Mouse (Mus musculus) forebrain, postnatal 0 days (tissue): Measurements from ENCODE around the gene Mrps11. TPM values are rescaled to one million over a fixed set of nuclear protein-coding genes. Genes with fewer than 3 reads are reported as not detected.

Source experiments
- ATAC-seq: fragments of 200-750 bp; cut with Nextera tagmentation; 2 replicates; pipeline ENCODE4 v1.8.0; 2017; ENCODE audit warnings: mild to moderate bottlenecking, moderate library complexity
- DNase-seq: peaks from one replicate; pipeline ENCODE4 v3.0.0-alpha.2; 2015
- H3K27ac ChIP-seq: fragments of 300-500 bp; sonication (generic); 2 replicates; pipeline ENCODE4 v1.5.1; 2014; ENCODE audit warnings: low read depth, mild to moderate bottlenecking, antibody characterized with exemption, low read length, moderate library complexity, mixed read lengths
- H3K27me3 ChIP-seq: fragments of 300-500 bp; sonication (generic); 2 replicates; pipeline ENCODE4 v1.6.1; 2014; ENCODE audit warnings: mild to moderate bottlenecking, low read length, mixed read lengths; ENCODE audit not compliant: insufficient read depth
- H3K36me3 ChIP-seq: fragments of 300-500 bp; sonication (generic); 2 replicates; pipeline ENCODE4 v1.6.1; 2014; ENCODE audit warnings: mild to moderate bottlenecking, moderate library complexity; ENCODE audit not compliant: insufficient read depth
- H3K4me1 ChIP-seq: fragments of 300-500 bp; sonication (generic); 2 replicates; pipeline ENCODE4 v1.6.1; 2014; ENCODE audit warnings: antibody characterized with exemption; ENCODE audit not compliant: insufficient read depth
- H3K4me2 ChIP-seq: fragments of 300-500 bp; sonication (generic); 2 replicates; pipeline ENCODE4 v1.6.1; 2014; ENCODE audit warnings: low read depth, mild to moderate bottlenecking, moderate library complexity
- H3K4me3 ChIP-seq: fragments of 300-500 bp; sonication (generic); 2 replicates; pipeline ENCODE4 v1.5.1; 2014; ENCODE audit warnings: low read depth, low read length, mixed read lengths
- H3K9ac ChIP-seq: fragments of 300-500 bp; sonication (generic); 2 replicates; pipeline ENCODE4 v1.6.1; 2014; ENCODE audit warnings: mild to moderate bottlenecking
- H3K9me3 ChIP-seq: fragments of 300-500 bp; sonication (generic); 2 replicates; pipeline ENCODE4 v1.6.1; 2016; ENCODE audit warnings: low read length
- CTCF ChIP-seq: sonication (generic); IDR thresholded peaks from 2 replicates; pipeline ENCODE4 v1.5.1; 2016; ENCODE audit warnings: antibody characterized with exemption, control low read depth, low read depth
- WGBS: fragments of 180-500 bp; shearing (Covaris S2); extraction: QIAGEN DNeasy Blood & Tissue Kit; methylation state at CpG from one replicate; pipeline ENCODE4 v1.1.7; 2014; 5-methylcytosine and 5-hydroxymethylcytosine counted together
- polyA plus RNA-seq: library from polyadenylated mRNA; unstranded; fragments of >200 nt; fragmentation: Nextera tagmentation; extraction: Ambion mirVana; gene quantifications from 2 replicates; pipeline ENCODE4 v1.2.1, GENCODE M21; 2015
- total RNA-seq: library from RNA; depleted of rRNA; stranded (reverse); fragments of >200 nt; gene quantifications from 2 replicates; pipeline ENCODE4 v1.2.3, GENCODE M21; 2014

The Mrps11 gene
- total and polyA plus RNA-seq, 2 experiments from 2014 or later = 44.7 to 70.4 TPM

GRCm38 (mm10) chr7:78793895-78794570 lies 11.1 kb downstream of the Mrps11 start:
- ATAC-seq (no peak), DNase-seq (no peak)
- Histone ChIP-seq H3K36me3 (peaks cover 37% of the 10 kb centered on the region), H3K9ac (no peak overlapping the region), H3K27ac (no peak overlapping the region), H3K4me1 (peaks cover 15% of the 10 kb centered on the region), H3K9me3 (no peaks in the 10 kb centered on the region), H3K4me3 (no peak overlapping the region), H3K27me3 (no peaks in the 10 kb centered on the region), H3K4me2 (no peak overlapping the region)
- WGBS = 84% methylated on average over 13 of the region's 13 CpGs
- TF ChIP-seq CTCF = no peak

GRCm38 (mm10) chr7:78794571-78795092 lies 11.7 kb downstream of the Mrps11 start:
- H3K4me3 ChIP-seq = no peak overlapping the region
- 49% methylated on average over 6 of the region's 6 CpGs for WGBS
- ATAC-seq = no peak
- peaks cover 15% of the 10 kb centered on the region for H3K4me1 ChIP-seq
- no peak for DNase-seq
- peaks cover 31% of the 10 kb centered on the region for H3K36me3 ChIP-seq
- no peak overlapping the region for H3K4me2 ChIP-seq
- H3K27ac ChIP-seq = no peak overlapping the region
- no peak overlapping the region for H3K9ac ChIP-seq
- no peak for TF ChIP-seq CTCF
- H3K27me3 ChIP-seq = no peaks in the 10 kb centered on the region
- H3K9me3 ChIP-seq = no peaks in the 10 kb centered on the region

- Histone ChIP-seq H3K4me1 (peaks cover 18% of the 10 kb centered on the region), H3K9me3 (no peaks in the 10 kb centered on the region), H3K27me3 (no peaks in the 10 kb centered on the region), H3K4me3 (no peak overlapping the region), H3K27ac (no peak overlapping the region), H3K9ac (no peak overlapping the region), H3K36me3 (peaks cover 17% of the 10 kb centered on the region; the same call in 1 of the 2 replicates), H3K4me2 (no peak overlapping the region)
- DNase-seq (peak; percentile 39), ATAC-seq (no peak)
- WGBS = 71% methylated on average over 3 of the region's 3 CpGs
- no peak for TF ChIP-seq CTCF
These were observed 13.7 kb downstream of the Mrps11 start for GRCm38 (mm10) chr7:78796624-78797023.

- DNase-seq = peak; percentile 93
- Histone ChIP-seq H3K4me1 (peaks cover 19% of the 10 kb centered on the region), H3K27ac (peak overlapping the region; percentile 86), H3K4me2 (no peak overlapping the region), H3K27me3 (no peaks in the 10 kb centered on the region), H3K9ac (no peak overlapping the region), H3K9me3 (no peaks in the 10 kb centered on the region), H3K36me3 (0 out of 2 replicates have a peak, but pooled peaks cover 6% of the 10 kb centered on the region), H3K4me3 (no peak overlapping the region)
- WGBS = 22% methylated on average over 9 of the region's 9 CpGs
- peak; percentile 89 for ATAC-seq
- TF ChIP-seq CTCF = no peak
These were observed 15.0 kb downstream of the Mrps11 start for GRCm38 (mm10) chr7:78797843-78798455.

GRCm38 (mm10) chr7:78799730-78800496 lies 17.0 kb downstream of the Mrps11 start:
- no peaks in the 10 kb centered on the region for H3K36me3 ChIP-seq
- no peak overlapping the region for H3K27ac ChIP-seq
- ATAC-seq (no peak), DNase-seq (no peak)
- WGBS = 74% methylated on average over 9 of the region's 9 CpGs
- no peak overlapping the region for H3K9ac ChIP-seq
- no peak overlapping the region for H3K4me2 ChIP-seq
- H3K27me3 ChIP-seq = no peaks in the 10 kb centered on the region
- H3K4me3 ChIP-seq = no peak overlapping the region
- peaks cover 19% of the 10 kb centered on the region for H3K4me1 ChIP-seq
- H3K9me3 ChIP-seq = no peaks in the 10 kb centered on the region
- no peak for TF ChIP-seq CTCF

- H3K4me3 ChIP-seq = no peak overlapping the region
- no peak overlapping the region for H3K9ac ChIP-seq
- no peak for ATAC-seq
- H3K36me3 ChIP-seq = no peaks in the 10 kb centered on the region
- H3K27ac ChIP-seq = no peak overlapping the region
- H3K9me3 ChIP-seq = no peaks in the 10 kb centered on the region
- WGBS = 88% methylated on average over 3 of the region's 3 CpGs
- H3K27me3 ChIP-seq = no peaks in the 10 kb centered on the region
- DNase-seq = no peak
- TF ChIP-seq CTCF = 0 out of 2 replicates have a peak, but pooled peaks have one; percentile 21
- H3K4me2 ChIP-seq = no peak overlapping the region
- H3K4me1 ChIP-seq = 0 out of 2 replicates have a peak, but pooled peaks cover 5% of the 10 kb centered on the region
These were observed 20.9 kb downstream of the Mrps11 start for GRCm38 (mm10) chr7:78803841-78804240.
